Mouse (Mus musculus) spleen, embryonic (tissue): ENCODE data around the gene RPS10-NUDT3.

ENCODE experiments used
- CTCF ChIA-PET: fragments of 350-600 bp; sonication (Branson Sonifier 250); formaldehyde crosslinking; loops from one replicate; lab custom pipeline; 2022; lab: Charles Lee

RPS10-NUDT3 gene

DNA sequence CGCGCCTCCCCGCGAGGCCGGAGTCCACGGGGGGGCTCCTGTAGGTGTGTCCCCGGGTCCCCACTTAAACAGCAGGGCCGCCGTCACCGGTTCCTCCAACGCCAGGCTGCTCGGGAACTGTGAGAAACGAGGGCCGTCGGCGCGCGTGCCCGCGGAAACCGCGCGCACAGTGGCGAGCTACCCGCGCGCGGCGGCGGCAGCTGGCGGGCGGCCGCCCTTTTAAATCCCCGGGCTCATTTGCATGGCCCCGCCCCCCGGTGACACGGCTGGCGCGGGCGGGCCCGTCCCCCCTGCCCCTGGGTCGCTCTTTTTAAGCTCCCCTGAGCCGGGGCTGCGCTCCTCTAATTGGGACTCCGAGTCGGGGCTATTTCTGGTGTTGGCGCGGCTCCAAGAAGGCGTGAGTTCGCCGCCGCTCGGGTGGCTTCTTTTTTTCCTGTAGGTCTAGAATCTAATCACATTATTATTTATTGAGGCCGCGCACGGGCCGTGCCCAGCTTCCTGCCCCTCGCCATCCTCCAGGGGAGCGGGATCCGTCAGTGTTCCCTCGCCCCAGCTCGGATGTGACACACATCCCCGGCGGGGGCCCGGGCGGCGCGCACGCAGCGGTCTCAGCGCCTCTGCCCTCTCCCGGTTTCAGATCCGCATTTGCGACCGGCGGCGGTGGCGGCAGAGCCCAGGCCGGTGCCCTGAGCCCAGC lies 78.6 kb downstream of the RPS10-NUDT3 start, which contains the start of gene Hmga1:
Gene Hmga1 (plus strand): TSS at position 183 of the 697 bp plus-strand sequence.
- CTCF ChIA-PET, result no interaction called here

DNA sequence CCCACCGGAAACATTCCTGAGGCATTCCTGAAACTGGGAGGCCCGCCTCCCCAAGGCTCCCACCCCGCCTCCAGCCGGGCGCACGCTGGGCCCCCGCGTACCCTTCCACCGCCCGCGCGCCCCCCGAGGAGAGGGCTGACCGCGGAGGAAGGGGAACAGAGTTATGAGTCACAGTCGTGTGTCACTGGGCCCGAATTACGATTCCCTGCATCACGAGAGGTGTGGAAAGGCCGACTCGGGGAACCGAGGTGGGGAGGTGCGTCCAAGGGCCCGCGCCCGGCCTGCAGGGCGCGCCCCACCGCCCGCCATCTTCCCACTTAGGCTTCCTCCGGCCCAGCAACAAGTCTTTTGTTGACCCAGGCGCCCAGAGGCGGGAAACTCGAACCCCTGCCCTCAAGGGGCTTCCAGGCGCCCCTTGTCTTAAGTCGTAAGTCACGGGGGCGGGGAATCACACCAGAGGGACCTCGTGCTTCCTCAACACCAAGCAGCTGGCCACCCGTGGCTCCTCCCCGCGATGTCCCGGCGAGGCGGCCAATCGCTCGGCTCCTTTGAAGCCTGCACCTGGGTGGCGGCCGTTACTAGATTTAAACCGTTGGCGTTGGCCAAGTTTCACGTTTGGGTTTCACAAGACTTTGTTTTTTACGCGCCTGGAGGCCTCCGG lies 79.4 kb downstream of the RPS10-NUDT3 start:
- CTCF ChIA-PET, result no interaction called here

DNA sequence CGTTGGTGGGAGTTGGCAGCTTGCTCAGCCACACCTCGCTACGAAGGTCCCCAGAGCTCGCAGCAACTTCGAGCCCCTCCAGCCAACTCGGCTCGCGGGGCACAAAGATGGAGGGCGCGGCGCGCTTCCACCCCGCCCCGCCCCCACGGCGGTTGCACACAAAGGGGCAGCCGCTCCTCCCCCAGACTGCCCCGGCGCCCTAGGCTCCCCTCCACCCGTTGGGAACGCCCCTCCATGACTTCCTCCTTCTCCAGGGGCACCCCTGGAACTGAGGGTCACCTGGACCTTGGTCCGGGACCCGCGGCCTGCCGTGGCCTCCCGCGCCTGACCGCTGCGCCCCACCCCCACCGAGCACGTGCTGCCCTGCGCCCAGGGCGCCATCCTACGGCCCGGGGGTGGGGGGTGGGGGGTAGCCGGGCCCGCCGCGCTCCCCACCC lies 79.9 kb downstream of the RPS10-NUDT3 start:
- CTCF ChIA-PET, result interaction anchor here (0.6 kb wide), 1 partner anchor 332 kb away, joined by 9 read pairs; no protein-coding TSS in a partner anchor

DNA sequence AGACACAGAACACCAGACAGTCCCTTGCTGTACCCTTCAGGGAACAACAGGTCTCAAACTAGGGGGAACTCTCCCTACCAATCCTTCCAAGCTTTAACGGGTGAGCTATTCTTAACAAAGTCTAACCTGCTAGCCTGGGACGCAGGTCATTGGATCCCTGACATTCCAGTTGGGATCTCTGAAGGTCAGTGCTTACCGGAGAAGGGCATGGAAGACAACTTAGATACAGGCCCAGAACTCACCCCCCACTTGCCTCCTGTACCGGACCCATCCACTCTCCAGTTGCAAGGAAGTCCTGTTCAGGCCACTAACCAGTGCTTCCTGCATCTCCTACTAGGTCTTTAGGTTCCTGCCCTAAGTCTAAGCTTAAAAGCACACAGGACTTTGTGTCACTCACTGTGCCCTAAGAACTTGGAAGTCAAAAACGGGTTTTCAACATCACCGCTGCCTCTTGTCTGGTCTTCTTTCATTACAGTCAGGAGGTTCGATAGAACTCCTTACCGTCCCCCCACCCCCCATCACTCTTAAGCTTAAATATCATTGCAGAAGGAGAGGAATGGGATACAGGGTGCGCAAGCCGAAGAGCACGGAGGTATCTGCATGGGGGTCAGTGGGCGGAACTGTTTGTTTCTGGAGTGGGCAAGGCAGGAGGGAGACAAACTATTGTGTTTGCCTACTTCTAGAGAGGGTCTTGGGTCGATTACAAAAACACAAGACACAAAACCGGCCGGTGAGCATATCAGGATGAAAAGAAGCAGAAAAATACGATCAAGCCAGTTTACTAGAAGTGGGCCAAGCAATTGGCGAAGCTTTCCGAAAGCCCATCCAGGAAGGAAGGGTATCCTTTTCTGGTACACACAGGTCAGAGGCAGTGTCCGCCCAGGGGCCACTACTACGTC lies 80.7 kb downstream of the RPS10-NUDT3 start:
- CTCF ChIA-PET, result interaction anchor here (0.6 to 0.7 kb wide), 2 partner anchors 112 to 332 kb away, joined by 9 to 22 read pairs; no protein-coding TSS in a partner anchor

DNA sequence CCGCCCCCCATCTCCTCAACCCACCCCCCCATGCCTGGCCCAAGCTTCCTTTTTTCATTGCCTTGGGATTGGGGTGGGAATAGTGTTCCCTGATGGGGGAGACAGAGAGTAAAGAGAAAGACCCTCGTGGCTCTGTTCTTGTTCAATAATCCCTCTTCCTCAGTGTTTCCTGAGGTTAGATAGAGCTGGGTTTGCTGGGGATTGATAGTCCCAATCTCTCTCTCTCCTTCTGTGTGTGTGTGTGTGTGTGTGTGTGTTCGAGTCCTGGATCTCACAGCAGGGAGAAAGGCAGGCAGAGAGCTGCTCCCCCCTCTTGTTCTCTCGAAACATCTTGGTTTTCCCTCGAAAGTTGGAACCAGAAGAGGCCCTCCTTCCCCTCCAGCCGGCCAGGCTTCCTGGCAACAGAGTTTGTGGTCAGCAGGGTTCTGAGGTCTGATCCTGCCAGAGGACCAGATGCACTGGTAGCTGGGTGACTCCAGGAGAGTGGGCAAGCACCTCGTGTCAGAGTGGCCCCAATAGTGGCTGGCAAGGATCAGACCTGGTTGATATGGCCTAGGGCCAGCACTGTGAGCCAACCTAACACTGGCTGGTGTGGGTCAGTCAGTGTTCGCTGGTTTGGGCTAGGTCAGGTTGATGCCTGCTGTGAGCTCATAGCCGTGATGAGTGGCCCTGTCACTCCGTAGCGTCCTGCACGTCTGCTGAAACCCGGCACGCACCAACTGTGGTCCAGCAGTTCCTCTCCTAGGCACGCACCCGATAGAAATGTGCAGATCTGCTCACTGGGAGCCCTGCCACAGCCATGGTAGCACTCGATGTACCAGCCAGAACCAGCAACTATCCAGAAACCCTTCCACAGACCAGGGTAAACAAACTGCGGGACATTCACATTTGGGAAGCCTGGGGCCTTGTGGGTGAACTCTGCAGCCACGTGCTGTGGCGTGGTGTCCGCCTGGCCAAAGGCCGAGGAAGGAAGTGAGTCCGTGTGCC lies 82.5 kb downstream of the RPS10-NUDT3 start:
- CTCF ChIA-PET, result interaction anchor here (0.7 kb wide), 1 partner anchor 16 kb away, joined by 4 read pairs; no protein-coding TSS in a partner anchor

DNA sequence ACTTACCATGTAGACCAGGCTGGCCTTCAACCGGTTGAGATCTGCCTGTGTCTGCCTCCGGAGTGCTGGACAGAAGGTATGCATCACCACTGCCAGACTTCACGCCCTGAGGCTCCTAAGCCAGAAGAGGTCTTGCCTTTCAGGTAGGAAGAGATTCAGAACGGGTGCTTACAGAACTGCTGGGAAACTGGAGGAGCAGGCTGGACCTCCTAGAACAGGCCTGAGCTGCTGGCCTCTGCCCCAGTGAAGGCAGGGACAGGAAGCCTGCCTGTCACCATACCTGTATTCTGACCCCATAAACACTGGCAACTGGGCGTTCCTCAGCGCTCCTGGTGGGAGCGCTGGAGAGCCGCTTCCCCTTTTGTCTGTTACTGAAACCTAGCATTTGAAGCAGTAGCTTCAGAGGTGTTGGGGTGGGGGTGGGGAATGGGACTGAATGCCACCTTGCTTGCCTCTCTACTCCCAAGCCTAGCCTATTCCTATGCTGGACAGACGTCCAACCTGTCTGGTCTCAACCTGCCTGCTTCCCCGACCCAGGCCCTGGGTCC lies 83.6 kb downstream of the RPS10-NUDT3 start:
- CTCF ChIA-PET, result interaction anchor here (0.7 kb wide), 1 partner anchor 17 kb away, joined by 4 read pairs; no protein-coding TSS in a partner anchor

DNA sequence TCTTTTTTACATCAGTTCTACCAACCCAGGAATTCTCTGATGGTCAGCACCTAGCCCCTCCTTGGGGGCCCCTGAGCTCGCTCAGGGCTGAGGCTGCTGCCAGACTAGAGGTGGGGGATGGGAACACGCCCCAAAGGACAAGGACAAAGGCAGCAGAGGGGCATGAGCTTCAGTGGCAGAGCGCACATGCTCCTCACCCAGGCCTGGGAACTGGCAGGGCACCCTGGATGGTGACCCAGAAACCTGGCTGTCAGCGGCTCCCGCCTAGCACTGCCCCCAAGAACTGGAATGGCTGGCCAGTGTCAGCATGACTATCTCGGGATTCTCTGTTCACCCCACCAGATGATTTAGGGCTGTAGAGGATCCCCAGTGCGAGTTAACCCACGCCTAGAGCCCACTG lies 85.8 kb downstream of the RPS10-NUDT3 start:
- CTCF ChIA-PET, result interaction anchor here (0.6 kb wide), 1 partner anchor 116 kb away, joined by 4 read pairs; no protein-coding TSS in a partner anchor

DNA sequence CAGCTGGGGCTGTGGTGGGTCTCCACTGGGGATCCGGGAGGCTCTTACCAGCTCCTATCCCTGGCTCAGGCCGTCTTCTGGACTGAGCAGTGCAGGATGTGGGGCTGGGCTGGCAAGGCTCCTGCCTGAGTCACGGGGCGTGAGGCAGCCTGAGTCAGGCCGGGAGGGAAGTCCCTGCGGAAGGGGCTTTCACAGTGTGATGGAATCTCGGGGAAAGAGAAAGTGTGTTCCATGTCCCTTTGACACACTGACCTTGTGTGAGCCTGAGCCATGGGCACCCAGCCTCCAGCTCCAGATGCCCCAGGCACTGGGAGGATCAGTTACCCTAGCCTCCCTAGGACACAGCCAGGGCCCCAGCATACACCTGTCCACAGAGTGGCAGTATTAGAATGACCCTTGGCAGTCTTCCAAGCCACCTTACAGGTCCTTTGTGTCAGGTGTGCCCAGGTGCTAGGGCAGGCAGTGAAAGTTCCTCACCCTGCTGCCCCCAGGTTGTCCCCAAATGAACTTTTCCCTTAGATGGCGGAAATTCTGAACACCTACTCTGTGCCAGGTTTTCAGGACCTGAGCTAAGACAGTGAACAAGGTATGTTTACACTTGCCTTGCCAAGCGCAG lies 87.7 kb downstream of the RPS10-NUDT3 start:
- CTCF ChIA-PET, result interaction anchor here (0.6 kb wide), 1 partner anchor 14 kb away, joined by 4 read pairs; no protein-coding TSS in a partner anchor

DNA sequence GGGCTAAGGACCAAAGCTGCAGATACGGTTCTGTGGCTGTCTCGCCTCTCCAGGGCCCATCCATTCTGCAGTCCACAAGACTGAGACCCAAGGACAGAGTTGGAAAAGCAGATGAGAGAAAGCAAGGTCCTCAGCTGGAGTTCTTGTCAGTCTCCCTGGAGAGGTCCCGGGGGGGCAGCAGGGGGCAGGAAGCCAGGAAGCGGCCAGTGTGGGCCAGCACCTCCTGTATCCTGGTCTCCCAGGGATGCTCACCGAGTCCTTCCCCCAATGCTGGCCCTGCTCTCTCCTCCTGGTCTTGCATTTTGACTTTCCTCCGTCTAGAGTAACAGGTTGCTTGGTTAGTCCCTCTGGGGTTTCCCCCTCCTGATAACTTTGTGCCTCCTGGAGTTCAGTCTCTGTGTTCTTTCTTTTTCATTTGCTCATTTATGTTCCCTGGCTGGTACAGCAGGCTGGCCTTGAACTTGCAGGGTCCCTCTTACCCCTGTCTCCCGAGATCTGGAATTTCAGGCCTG lies 88.4 kb downstream of the RPS10-NUDT3 start:
- CTCF ChIA-PET, result no interaction called here

DNA sequence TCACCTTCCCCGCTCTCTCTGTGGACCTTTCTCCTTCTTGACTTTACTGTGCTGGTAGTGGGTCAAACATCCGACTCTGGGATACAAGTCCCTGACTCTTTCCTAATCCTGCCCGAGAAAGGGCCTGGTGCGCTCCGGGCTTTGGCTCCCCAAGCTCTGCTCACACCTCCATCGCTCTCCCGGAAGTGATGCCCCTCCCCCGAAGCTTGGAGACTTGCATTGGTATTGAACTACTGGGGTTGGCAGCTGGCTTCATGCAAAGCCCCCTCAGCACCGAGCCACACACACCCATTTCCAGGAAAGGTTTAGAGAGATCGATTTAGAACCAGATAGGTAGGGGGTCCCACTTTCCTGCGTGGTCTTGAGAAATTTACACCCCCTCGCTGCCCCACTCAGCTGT lies 89.0 kb downstream of the RPS10-NUDT3 start:
- CTCF ChIA-PET, result no interaction called here

DNA sequence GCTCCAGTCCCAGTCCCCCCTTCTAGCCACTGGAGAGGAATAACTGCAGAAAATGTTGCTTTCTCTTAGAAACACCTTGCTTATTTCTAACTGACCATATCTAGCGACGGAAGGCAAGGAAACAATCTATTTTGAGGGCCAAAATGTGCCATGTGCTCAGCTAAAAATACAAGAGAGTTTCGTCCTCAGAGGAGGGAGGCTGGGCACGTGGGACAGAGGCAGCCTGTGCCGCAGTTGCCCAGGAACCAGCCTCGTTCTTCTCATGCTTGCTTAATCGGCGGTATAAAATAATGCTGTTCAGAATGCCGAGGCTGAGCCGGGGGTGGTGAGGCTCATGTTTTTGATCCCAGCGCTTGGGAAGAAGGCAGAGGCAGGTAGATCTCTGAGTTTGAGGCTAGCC lies 90.5 kb downstream of the RPS10-NUDT3 start:
- CTCF ChIA-PET, result no interaction called here

DNA sequence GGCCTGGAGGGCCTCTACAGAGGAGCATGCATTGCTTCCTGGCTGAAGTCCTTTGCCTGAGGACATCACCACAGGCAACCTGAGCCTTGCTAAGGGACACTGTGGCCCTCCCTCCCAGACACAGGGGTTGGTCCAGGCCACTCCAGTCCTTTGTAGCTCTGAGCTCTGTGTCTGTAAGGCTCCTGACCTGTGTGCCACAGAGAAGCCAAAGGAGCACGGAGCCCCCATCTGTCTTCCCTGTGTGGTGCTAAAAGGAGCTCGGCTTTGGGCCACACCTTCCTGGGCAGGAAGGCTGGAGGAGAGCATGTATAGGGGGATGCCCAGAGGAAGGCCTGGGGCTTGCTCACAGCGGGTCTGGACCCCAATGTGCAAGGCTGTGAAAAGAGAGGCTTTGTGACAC lies 93.0 kb downstream of the RPS10-NUDT3 start:
- CTCF ChIA-PET, result no interaction called here

DNA sequence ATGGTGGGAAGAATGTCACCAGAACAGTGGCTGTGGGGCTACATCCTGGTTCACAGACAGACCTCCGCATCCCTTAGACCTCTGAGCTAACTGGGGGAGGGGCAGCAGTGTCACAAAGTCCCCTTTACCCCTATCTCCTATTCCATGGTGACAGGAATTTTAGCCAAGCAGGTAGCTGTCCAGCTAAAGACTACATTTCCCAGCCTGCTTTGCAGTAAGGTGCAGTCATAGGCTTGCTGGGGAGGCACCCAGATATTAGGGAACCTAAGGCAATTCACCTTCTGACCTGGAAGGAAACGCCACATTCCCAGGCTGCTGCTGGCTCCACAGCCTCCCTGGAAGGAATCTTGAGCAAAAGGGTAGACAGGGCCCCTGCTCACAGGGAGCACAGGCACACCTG lies 93.8 kb downstream of the RPS10-NUDT3 start:
- CTCF ChIA-PET, result no interaction called here

DNA sequence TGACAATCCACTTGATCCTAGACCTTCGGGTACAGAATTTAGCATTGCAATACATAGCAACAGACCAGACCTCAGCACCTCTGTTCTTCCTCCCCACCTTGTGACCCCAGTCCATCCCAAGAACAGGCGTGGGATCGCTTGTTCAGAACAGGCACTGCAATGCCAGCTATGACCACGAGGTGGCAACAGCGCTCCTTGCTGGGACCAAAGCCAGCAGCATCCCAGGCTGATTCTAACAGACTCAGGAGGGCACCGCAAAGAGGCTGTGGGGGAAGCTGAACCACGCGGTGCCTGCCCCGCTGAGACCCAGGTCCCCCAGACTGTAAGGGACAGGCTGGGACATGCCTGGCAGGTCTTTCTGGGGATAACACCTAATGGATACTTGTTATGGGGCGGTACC lies 100.3 kb downstream of the RPS10-NUDT3 start:
- CTCF ChIA-PET, result interaction anchor here (0.5 to 1.1 kb wide), 4 partner anchors 30 to 237 kb away, joined by 3 to 9 read pairs (median 4); no protein-coding TSS in a partner anchor

DNA sequence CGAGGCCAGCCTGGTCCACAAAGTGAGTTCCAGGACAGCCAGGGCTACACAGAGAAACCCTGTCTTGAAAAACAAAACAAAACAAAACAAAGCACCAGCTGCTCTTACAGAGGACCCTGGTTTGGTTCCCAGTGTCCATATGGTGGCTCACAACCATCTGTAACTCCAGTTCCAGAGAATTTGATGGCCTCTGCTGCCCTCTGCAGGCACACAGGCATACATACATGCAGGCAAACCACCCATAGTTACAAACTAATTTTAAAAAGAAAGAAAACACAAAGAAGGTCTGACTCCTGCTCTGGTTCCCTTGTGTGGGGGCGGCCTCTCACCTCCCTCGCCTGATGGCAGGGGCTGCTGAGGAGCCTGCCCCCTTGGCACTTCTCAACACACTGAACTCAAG lies 101.7 kb downstream of the RPS10-NUDT3 start:
- CTCF ChIA-PET, result interaction anchor here (0.6 to 1.1 kb wide), 4 partner anchors 15 to 345 kb away, joined by 3 to 9 read pairs (median 4); no protein-coding TSS in a partner anchor

DNA sequence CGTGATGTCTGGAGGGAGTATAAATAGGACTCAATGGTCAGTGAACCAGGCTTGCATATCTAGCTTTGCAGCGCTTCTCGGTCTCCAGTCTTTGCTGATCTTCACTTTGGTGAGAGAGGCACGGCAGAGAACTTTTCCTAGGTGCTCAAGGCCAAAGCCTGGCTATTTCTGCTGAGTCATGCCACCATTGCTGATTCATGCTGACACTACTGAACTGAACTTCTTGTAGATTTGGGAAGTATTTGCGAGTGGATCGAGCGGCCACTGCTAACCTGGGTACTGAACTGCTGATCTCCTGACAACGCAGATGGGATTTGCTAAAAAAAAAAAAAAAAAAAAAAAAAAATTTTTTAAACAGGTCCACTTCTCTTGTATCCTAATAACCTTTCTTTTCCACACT lies 102.9 kb downstream of the RPS10-NUDT3 start:
- CTCF ChIA-PET, result no interaction called here
